Mouse (Mus musculus) stomach, postnatal 0 days (tissue): ENCODE measurements around the gene Rabep2. TPM values are rescaled to one million over a fixed set of nuclear protein-coding genes. Genes with fewer than 3 reads are reported as not detected.
"Not testable (repeated sequence)": the region's sequence is repeated elsewhere in the genome, so short reads cannot be mapped to it uniquely, and the experiment has no call there.

ENCODE experiments used
- ATAC-seq: fragments of 200-750 bp; cut with Nextera tagmentation; 2 replicates; pipeline ENCODE4 v1.8.0; 2017; ENCODE audit not compliant: low FRiP score, low TSS enrichment
- DNase-seq: peaks from one replicate; pipeline ENCODE4 v3.0.0-alpha.2; 2016; ENCODE audit warnings: low spot score
- H3K27ac ChIP-seq: fragments of 300-500 bp; sonication (generic); replicated peaks from 2 replicates; pipeline ENCODE4 v1.5.1; 2014; ENCODE audit warnings: mild to moderate bottlenecking, control low read depth
- H3K27me3 ChIP-seq: fragments of 300-500 bp; sonication (generic); 2 replicates; pipeline ENCODE4 v1.6.1; 2014; ENCODE audit warnings: low read length; ENCODE audit not compliant: control insufficient read depth, insufficient read depth
- H3K36me3 ChIP-seq: fragments of 300-500 bp; sonication (generic); 2 replicates; pipeline ENCODE4 v1.6.1; 2014; ENCODE audit warnings: low read length, mixed read lengths; ENCODE audit not compliant: control insufficient read depth, insufficient read depth
- H3K4me1 ChIP-seq: fragments of 300-500 bp; sonication (generic); replicated peaks from 2 replicates; pipeline ENCODE4 v1.6.1; 2014; ENCODE audit warnings: antibody characterized with exemption; ENCODE audit not compliant: control insufficient read depth, insufficient read depth
- H3K4me2 ChIP-seq: fragments of 300-500 bp; sonication (generic); replicated peaks from 2 replicates; pipeline ENCODE4 v1.6.1; 2014; ENCODE audit warnings: low read depth, mild to moderate bottlenecking, control low read depth, moderate library complexity
- H3K4me3 ChIP-seq: fragments of 300-500 bp; sonication (generic); 2 replicates; pipeline ENCODE4 v1.5.1; 2014; ENCODE audit warnings: low read depth, low read length, control low read depth
- H3K9ac ChIP-seq: fragments of 300-500 bp; sonication (generic); 2 replicates; pipeline ENCODE4 v1.6.1; 2014; ENCODE audit warnings: mild to moderate bottlenecking, low read length, control low read depth, mixed read lengths
- H3K9me3 ChIP-seq: fragments of 300-500 bp; sonication (generic); 2 replicates; pipeline ENCODE4 v1.6.1; 2016; ENCODE audit warnings: low read length; ENCODE audit not compliant: control insufficient read depth
- CTCF ChIP-seq: IDR thresholded peaks from 2 replicates; pipeline ENCODE4 v1.5.1; 2016; ENCODE audit warnings: antibody characterized with exemption, low read depth, mild to moderate bottlenecking, moderate library complexity
- EP300 ChIP-seq: optimal IDR thresholded peaks from 2 replicates; pipeline ENCODE3; 2016; ENCODE audit warnings: antibody characterized with exemption
- WGBS: fragments of 180-500 bp; shearing (Covaris S2); extraction: QIAGEN DNeasy Blood & Tissue Kit; methylation state at CpG from one replicate; pipeline ENCODE4 v1.1.7; 2014; 5-methylcytosine and 5-hydroxymethylcytosine counted together
- polyA plus RNA-seq: library from polyadenylated mRNA; unstranded; fragments of >200 nt; fragmentation: Nextera tagmentation; extraction: Ambion mirVana; gene quantifications from 2 replicates; pipeline ENCODE4 v1.2.1, GENCODE M21; 2015

The Rabep2 gene
- polyA plus RNA-seq = 19.4 and 20.7 TPM in 2 replicates

GRCm38 (mm10) chr7:126428631-126429502, at the start of gene Rabep2:
TSS of gene Rabep2 (plus strand) at chr7:126428759.
- peak within 1 kb of the TSS; percentile 74 for H3K4me2 ChIP-seq
- TF ChIP-seq CTCF (peak; percentile 8; the same call in 1 of the 2 replicates), EP300 (peak; percentile 27)
- peak within 1 kb of the TSS; percentile 69 for H3K4me3 ChIP-seq
- under 1% methylated on average over 79 of the region's 82 CpGs for WGBS
- peak within 1 kb of the TSS; percentile 97 for H3K27ac ChIP-seq
- DNase-seq (peak; percentile 94), ATAC-seq (peak; percentile 93)
- peak within 1 kb of the TSS; percentile 76 for H3K9ac ChIP-seq
- H3K27me3 ChIP-seq = no peaks in the 10 kb centered on the region
- H3K4me1 ChIP-seq = peaks cover 5% of the 10 kb centered on the region; the same call in 1 of the 2 replicates
- no peaks in the 10 kb centered on the region for H3K9me3 ChIP-seq
- peaks cover 3% of the 10 kb centered on the region; the same call in 1 of the 2 replicates for H3K36me3 ChIP-seq

GRCm38 (mm10) chr7:126383565-126383964, 45.0 kb upstream of the Rabep2 start:
- DNase-seq (no peak), ATAC-seq (no peak)
- no peak for TF ChIP-seq CTCF
- no peak for TF ChIP-seq EP300
- Histone ChIP-seq H3K9me3 (no peaks in the 10 kb centered on the region), H3K4me3 (no peak overlapping the region), H3K9ac (no peak overlapping the region), H3K4me2 (no peak overlapping the region), H3K27me3 (no peaks in the 10 kb centered on the region), H3K27ac (no peak overlapping the region), H3K36me3 (peaks cover 10% of the 10 kb centered on the region), H3K4me1 (no peaks in the 10 kb centered on the region)
- WGBS = 82% methylated on average over 5 of the region's 5 CpGs

GRCm38 (mm10) chr7:126388185-126388584, 40.4 kb upstream of the Rabep2 start:
- ATAC-seq = no peak
- Histone ChIP-seq H3K9me3 (no peaks in the 10 kb centered on the region), H3K36me3 (peaks cover 15% of the 10 kb centered on the region), H3K27me3 (no peaks in the 10 kb centered on the region), H3K9ac (no peak overlapping the region), H3K27ac (no peak overlapping the region), H3K4me2 (no peak overlapping the region), H3K4me3 (no peak overlapping the region), H3K4me1 (no peaks in the 10 kb centered on the region)
- WGBS = 92% methylated on average over 1 of the region's 1 CpGs
- DNase-seq = no peak
- TF ChIP-seq EP300 (no peak), CTCF (no peak)

DNA sequence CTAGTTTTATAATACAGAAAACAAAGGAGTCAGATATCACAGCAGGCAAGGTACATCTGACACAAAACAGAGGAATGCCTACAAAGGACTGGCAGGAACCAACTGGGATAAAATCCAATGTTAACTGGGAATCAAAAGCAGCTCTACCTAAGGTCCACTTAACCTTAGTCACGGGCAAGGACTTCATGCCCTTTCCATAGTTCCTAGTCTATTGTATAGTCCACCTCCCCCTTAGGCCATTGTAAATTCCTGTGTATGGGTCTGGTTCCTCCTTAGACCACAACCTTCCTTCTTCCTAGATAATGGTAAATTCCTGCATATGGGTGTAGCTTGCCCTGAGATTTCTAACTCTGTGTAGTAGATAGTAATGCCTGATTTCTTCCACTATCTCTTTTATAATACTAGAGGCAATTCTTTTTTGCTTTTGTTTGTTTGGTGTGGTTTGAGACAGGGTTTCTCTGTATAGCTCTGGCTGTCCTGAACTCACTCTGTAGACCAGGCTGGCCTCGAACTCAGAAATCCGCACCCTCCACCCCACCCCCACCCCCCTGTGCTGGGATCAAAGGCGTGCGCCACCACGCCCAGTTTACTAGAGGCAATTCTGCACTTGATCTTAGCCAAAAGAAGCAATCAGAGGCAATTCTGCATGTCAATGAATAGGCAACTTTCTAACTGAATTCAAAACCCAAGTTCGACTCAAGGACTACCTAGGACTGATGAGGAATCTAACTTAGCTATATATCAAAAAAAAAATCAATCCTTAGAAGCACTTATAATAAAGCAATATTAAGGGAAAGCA, 36.3 kb upstream of the Rabep2 start:
- not testable (repeated sequence) for H3K9ac ChIP-seq, H3K4me1 ChIP-seq, H3K4me2 ChIP-seq, DNase-seq, ATAC-seq, H3K9me3 ChIP-seq, H3K4me3 ChIP-seq, H3K27ac ChIP-seq, H3K36me3 ChIP-seq, H3K27me3 ChIP-seq
- WGBS = 82% methylated on average over 7 of the region's 7 CpGs

GRCm38 (mm10) chr7:126396298-126397119, 32.0 kb upstream of the Rabep2 start, which contains the start of gene Nfatc2ip:
TSS of gene Nfatc2ip (minus strand) at chr7:126396737.
- no peaks in the 10 kb centered on the region for H3K9me3 ChIP-seq
- H3K4me3 ChIP-seq = peak within 1 kb of the TSS; percentile 92
- ATAC-seq = peak; percentile 99
- no peaks in the 10 kb centered on the region for H3K4me1 ChIP-seq
- TF ChIP-seq EP300 (peak; percentile 71), CTCF (no peak)
- 0 out of 2 replicates have a peak, but pooled peaks cover 2% of the 10 kb centered on the region for H3K36me3 ChIP-seq
- 0 out of 2 replicates have a peak within 1 kb of the TSS, but pooled peaks have one; percentile 56 for H3K27ac ChIP-seq
- H3K9ac ChIP-seq = peak within 1 kb of the TSS; percentile 82
- peak; percentile 94 for DNase-seq
- H3K4me2 ChIP-seq = peak within 1 kb of the TSS; percentile 97
- no peaks in the 10 kb centered on the region for H3K27me3 ChIP-seq
- WGBS = under 1% methylated on average over 59 of the region's 59 CpGs
